Mouse (Mus musculus) erythroid progenitor cell, adult 5-6 weeks (primary cell): ENCODE data around the gene Slco1a5. TPM values are rescaled to one million over a fixed set of nuclear protein-coding genes. Genes with fewer than 3 reads are reported as not detected.
A peak's percentile ranks its signal among the peaks of the same experiment; 100 is the strongest.
"Not testable (repeated sequence)": the region's sequence is repeated elsewhere in the genome, so short reads cannot be mapped to it uniquely, and the experiment has no call there.

Experiments used
- ATAC-seq: replicated peaks from 2 replicates; pipeline ENCODE4 v1.8.0; 2016; ENCODE audit warnings: moderate number of reproducible peaks, mild to moderate bottlenecking, moderate TSS enrichment, inconsistent platforms; ENCODE audit not compliant: poor library complexity, low FRiP score, severe bottlenecking
- total RNA-seq, 2 experiments: library from RNA; stranded (forward) in 1 of 2; stranded (reverse) in 1 of 2; fragments of 150-400 nt in 1 of 2; fragments of 186-747, 209-891 nt in 1 of 2; gene quantifications; 2 replicates each; pipeline versions ENCODE4 v1.2.3 to v1.2.4; 2015 to 2017; ENCODE audit warnings: low replicate concordance in 2 of 2

Gene Slco1a5
- total RNA-seq (2015; ENCODE audit: low replicate concordance) (1.1 TPM in 1 of 2 replicates, not detected in the other), total RNA-seq (2017; ENCODE audit: low replicate concordance) (0.26 TPM in 1 of 2 replicates, not detected in the other)

DNA sequence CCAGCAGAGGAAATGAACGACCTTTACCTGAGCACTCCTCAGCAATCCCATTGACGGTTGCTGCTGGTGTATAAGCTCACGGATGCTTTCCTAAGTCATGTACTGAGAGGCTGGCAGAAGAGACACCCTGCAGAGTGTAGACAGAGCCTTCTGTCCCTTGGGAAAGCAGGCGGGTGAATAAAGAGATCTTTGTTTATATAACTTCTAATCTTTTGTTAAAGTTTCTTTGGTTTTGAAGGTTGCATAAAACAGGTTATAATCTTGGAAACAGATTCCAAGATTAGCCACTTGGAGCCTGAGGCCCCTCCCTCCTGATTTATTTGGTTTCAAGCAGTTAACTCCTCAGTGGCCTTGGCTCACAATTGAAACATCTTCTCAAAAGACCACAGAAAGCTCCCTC lies at the start of gene Slco1a5:
Slco1a5 (minus strand) TSS at position 101 of the 400 bp plus-strand sequence.
- no peak for ATAC-seq

DNA sequence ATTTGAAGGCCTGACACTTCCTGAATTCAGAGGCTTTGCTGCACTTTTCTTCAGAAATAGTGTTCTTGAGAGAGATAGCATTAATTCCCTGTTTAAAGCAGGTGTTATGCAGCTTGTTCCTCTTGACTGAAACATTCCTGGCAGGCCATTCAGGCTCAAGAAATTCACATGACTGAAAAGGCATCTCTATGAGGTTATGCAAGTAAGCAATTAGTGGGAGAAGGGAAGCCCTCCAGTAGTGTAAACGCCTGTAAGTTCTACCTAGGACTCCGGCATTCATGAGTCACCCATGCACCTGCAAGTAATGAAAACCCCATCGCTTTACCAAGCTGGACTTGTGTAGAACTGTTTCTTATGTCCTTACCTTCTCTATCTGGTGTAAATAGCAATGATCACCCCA lies 46.8 kb upstream of the Slco1a5 start:
- no peak for ATAC-seq

DNA sequence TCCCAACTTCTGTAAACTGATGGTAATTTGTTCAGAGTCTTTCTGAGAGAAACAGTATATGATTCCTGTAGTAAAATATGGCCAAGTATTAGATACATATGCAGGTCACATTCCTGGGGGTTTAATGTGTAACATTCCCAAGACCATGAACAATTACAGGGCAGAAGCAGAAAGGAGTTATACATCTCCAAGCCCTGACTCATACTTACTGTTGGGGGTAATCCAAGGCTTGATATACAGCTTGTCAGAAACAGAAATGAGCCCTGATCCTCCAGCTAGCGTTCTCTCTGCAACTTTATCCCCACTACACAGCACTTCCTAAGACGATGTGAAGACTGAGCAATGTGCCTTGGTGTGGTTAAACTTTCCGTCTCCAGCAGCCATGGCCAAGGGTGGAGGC lies 44.8 kb upstream of the Slco1a5 start:
- no peak for ATAC-seq

DNA sequence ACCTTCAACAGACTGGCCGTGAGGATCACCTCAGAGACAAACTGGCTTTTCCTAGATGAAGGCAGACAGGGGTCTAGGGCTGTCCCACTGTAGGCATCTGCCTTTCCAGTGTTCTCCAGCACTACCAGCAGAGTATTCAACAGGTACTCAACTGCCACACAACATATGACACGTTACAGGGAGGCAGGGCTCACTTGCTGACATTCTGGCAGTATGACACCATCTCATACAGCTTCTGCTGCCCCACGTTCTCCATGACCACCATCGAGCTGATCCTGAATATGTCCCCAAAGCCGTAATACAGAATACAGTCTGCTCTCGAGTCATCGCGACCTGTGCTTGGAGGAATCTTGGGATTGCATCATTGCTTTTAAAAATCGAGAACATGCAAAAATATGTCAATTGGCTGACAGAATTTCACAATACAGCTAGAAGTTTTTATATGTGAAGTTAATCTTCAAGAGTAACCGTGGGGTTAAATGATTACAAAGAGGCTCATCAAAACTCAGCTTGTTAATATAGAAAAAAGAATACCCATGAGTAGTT lies 43.8 kb upstream of the Slco1a5 start:
- ATAC-seq, result no peak

DNA sequence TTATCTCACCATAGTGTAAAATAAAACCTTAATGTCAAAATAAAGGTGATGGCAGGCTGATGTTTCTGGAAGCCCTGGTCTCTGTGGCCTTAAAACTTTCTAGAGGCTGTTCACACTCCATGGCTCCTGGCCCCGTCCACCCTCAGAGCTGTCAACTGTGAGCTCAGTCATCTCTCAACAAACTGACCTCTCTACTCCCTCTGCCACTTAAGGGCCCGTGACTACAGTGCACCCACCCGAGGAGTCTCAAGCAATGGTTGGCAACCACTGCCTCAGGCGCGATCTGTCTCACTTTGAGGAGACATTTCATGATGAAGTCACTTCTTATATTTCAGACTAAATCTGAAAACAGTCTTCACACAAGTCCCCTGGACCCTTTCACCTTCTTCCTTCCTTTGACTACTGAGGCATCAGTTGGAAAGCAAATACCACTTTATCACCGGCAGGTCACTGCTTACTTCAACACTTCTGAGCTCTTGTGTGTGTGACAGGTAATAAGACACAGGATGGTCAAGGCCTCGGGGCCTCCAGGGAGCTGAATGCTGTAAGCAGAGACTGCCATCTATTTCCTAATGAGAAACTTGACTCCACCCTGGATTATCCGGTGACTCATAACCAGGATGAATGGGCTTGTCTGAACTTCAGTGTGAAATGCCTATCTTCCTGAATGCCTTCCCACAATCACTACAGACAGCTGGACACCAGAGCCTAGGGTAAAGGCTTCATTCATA lies 43.1 kb upstream of the Slco1a5 start:
- no peak for ATAC-seq

DNA sequence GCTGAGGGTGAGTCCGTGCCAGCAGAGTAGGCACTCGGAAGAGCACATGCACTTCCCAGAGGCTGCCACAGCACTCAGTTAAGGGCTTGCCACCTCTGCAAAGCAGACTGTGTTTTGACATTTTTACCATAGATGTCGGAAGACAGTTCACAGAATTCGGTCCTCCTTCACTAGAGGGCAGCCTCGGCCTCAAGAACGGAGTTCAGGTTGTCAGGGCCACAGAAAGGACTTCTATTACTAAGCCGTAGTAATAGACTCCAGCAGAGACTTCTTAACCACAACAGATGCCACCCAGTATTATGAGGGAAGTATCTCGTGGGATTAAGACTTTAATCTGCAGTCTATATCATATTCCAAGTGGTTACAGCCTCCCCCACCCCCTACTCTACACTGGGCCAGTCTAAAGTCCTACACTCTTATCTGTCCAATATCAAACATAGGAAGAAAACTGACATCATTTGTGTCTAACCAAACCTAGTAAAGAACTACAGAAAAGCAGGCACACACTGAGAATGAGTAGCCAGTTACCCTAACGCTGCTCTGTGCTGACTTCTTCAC lies 40.3 kb upstream of the Slco1a5 start:
- no peak for ATAC-seq

DNA sequence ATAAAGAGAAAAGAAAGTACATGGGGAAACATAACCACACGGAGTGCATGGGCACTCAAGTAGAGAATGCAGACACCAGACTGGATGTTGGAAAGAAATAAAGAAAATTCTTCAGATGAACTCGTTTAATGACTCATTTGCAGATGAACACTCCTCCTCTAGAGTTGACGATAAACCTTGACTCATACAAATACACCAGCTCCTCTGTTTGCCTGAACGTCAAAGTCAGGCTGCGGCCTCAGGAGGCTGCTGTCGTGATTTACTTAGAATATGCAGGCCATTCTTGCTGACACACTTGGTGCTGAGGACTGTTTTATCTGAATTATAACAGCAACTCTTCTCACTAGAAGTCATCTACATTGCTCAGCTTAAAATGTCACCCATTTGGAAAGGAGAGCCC lies 39.3 kb upstream of the Slco1a5 start:
- ATAC-seq, result no peak

DNA sequence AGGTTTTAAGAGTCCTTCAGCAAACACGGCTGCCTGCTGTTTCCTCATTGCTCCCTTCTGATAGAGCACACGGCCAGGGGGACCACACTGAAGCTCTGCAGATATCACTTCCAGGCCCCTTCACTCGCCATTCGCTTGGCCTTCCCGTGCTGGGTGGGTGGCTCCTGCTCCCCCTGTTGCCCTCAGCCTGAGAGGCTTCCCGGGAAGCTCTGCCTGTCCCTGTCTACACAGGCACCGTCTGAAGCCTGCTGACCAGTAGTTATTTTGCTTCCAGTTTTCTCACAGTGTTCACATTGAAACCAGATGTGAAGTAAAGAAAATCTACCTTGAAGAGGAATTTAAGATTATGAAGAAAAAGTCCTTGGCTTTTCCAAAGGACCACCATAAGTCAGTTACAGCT lies 34.3 kb upstream of the Slco1a5 start:
- no peak for ATAC-seq

DNA sequence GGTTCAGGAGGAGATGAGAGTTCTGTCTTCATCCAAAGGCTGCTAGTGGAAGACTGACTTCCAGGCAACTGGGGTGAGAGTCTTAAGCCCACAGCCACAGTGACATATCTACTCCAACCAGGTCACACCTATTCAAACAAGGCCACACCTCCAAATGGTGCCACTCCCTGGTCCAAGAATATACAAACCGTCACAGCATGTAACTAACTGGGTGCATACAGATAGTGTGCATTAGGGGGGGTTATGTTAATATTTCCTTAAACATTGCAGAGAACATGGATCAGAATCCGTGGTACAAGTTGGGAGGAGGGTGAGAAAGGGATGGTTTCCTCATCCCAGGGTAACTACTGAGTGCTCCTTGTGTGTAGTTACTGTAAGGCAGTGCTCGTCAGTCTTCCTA lies 29.3 kb upstream of the Slco1a5 start:
- ATAC-seq, result not testable (repeated sequence)

DNA sequence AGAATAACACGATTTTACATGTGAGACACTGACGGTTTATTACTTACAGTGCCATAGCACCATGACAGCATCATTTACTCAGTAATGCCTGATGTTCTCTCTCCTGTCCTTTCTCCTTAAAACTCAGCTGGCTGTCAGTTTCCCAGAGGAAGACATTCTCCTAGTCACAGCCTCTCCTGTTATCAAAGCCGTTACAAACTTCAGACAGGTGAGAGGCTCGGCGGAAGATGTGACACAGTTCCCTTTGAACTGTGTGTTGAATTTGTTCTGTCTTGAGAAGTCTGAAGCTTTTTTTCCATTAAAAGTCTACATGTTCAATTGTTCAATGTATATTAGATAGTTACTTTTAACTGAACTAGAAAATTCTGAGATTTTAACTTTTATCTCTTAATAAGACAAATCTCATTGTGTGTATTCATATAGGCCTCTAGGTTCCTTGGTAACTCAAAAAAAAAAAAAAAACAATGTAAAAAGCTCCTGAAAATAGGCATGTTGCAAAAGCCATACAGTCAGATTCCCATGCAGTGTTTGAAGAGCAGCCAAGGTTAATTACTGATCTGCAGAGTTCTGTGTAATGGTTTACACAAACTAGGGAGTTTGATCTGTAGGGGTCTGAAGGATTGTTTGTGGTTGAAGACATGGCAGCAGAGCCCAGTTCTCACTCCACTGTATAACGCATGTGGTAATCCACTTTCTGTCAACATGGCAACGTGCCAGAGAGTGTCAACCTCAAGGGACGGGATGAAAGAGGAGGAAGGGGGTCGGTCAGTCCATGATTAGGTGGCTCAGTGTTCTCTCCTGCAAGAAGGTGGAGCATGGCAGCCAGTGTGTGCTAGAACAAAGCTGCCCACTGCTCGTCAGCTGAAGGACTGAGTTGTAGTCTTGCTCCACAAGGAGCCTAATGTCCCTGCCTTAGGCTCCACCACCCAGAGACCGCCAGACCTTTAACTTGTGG lies 24.9 kb upstream of the Slco1a5 start:
- no peak for ATAC-seq

DNA sequence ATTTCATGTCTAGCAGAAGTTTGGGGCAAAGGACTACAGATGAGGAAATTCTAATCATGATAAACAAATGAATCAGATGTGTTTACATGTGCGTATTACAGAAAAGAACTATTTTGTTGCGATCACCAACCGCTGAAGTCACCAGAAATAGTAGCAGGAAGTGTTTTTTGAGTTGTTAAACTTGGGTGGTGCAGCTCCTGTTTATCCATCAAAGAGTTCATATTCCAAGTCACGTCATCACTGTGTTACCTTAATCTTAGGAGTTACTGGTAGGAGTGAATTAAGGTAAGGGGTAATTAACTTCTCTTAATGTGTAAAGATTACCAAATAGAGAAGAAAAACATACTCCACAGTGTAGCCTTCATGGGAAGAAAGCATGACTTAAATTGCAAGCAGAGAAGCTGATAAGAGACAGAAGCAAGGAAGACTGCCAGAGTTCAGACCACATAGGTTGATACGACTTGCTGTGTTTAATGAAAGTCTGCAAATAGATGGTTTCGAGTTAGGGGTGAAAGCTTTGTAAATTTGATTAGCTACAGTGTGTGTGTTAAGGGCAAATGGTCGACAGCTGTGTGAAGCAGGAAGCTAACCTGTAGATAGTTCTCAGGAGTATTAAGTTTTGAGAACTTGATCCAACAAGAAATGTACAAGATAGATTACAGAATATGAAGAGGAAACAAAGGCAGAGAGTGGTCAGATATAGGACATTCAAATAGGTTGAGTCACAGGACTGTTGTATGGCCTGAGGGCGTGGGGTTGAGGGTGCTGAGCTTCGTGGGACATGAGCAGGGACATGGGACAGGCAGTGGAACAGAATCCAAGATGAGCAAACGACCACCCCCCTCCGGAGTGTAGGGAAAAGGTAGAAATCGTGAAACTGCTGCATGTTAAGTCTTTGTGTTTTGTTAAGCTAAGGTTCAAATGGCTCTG lies 23.7 kb upstream of the Slco1a5 start:
- no peak for ATAC-seq

DNA sequence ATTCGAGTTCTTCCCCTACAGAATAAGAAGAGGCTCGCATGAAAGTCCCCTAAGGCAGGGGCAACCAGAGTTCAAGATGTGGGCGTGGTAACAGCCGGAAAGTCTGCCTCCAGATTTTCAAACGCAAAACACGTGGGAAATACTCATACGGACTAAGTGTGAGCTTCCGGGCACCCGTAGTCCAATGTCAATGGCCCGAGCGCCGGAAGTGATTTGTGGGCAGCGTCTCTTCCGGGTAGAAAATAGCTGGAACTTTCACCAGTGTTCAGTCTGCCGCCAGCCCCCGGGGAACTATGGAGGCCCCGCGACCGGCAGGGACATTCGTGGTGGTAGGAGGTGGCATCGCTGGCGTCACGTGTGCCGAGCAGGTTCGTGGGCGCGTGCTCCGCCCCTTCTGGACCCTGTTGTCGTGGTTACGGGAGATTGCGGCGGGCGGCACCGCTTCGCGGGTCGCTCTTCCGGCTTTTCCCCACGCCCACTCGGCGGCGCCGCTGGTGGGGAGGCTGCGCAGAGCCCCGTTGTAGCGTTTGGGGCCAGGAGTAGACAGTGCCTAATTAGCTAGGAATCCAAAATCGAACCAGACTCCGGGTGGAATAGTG lies 22.8 kb upstream of the Slco1a5 start, which contains the start of gene Pyroxd1:
Pyroxd1 (plus strand) TSS at position 215 of the 599 bp plus-strand sequence.
- peak; percentile 95 for ATAC-seq

DNA sequence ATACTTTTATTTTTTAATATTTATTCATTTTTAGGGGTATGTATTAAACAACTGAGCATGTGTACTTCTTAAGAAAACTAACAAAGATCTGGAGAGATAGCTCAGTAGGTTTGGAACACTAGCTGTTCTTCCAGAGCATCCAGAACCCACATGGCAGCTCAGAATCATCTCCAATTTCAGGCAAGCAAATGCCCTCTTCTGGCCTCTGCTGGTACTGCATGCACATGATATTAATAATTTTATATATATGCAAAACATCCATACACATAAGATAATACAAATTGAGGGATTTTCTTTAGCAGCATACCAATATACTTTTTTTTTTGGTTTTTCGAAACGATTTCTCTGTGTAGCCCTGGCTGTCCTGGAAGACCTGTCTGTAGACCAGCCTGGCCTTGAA lies 20.8 kb upstream of the Slco1a5 start:
- ATAC-seq, result no peak

DNA sequence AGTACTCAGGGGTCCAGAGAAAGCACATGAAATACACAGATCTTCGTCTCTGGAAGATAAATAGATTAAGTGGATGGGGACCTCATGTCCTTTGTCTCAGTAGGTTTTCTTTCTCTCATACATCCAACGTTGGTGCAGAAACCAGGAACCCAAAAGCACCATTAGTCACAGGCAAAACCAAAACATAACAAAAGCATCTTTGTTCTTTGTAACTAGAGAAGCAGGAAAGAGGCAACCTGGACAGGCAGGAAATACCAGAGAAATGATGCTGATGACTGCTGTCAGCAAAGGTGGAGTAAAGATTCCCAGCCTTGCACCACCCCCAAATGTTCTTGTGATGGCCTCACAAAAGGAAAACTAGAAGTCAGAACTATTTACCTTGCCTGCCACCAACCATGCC lies 16.8 kb upstream of the Slco1a5 start:
- ATAC-seq, result no peak

DNA sequence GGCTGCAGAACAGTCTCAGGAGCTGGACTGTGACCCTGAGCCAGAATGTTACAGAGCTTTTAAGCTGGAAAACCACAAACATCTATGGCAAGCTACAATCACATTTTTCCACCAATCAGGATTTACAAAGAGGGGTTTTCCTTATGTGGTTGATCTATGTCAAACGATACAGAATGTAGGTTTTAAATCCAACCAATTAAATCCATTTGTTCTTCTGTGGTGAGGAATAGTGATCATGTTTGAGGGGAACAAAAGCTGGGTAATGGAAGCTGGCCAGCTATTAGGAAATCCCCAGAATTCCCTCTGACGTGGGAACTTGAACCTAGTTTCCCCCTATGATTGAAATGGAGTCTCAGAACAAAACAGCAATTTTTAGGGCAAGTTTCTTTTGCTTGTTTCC lies 16.2 kb upstream of the Slco1a5 start:
- no peak for ATAC-seq

DNA sequence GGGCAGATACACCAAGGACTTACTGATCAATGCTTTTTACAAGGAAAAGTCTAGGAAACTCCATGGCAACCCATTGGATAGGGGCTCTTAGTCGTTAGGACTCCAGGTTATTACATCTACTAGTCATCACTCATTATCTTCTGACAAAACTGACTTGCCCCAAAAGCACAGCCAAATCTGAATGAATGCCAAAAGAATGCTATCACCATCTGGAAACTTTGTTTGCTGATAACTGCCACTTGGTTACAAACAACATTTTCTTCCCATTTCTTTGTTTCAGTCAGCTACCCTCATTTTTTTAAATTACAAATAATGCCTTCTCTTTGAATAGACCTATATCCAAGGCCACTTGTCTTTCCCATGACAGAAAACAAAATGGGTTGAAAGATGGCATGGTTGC lies 6.4 kb upstream of the Slco1a5 start:
- no peak for ATAC-seq

DNA sequence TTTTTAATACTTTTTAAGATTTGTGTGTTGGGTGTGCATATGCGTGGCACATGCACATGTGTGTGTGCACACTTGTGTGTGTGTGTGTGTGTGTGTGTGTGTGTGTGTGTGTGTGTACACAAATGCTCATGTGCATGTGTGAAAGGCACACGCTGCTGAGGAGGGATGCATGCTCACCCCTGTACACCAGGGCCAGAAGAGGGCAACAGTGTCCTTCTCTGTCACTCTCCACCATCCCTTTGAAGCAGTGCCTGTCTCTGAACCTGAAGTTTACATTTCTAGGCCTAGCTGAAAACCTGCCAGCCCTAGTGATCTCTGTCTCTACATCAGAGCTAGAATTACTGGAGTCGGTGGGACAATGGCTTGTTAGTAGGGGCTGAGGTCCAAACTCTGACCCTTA lies 3.8 kb upstream of the Slco1a5 start:
- no peak for ATAC-seq

DNA sequence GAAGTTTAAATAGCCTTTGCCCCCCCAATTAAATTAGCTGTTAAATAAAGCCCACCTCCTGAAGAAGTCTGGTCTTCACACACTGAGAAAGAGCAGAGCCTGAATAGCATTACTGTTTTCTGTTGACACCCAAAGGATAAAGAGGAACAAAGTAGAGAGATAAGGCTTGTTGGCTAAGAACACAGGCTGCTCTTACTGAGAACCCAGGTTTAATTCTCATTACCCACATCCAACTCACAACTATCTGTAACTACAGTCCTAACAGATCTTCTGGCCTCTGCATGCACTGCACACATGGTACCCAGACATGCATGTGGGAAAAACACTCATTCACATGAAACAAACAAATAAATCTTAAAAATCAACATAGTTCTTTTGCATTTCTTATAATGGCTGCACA lies 5.7 kb downstream of the Slco1a5 start:
- ATAC-seq, result no peak

DNA sequence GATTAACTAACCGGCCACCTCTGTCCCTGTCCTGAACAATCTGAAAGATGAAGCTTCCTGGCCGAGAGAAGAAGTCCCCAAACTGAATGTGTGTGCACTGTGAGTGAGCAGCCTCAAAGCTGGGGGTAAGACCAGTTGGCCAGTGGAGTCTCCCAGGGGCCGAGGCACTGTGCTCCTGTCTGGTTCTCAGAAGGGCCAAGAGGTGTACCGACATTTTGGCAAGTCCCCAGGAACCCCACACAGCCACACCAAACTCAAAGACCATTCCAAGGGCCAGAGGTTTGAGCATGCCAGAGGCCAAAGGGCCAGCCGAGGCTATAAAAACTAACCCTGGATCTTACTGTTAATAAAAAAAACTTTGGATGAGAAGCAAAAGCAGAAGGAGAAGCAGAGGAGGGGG lies 8.5 kb downstream of the Slco1a5 start:
- no peak for ATAC-seq
